Mouse (Mus musculus) midbrain, embryonic 16.5 days (tissue): ENCODE results near the gene Mindy4b-ps. TPM values are rescaled to one million over a fixed set of nuclear protein-coding genes. Genes with fewer than 3 reads are reported as not detected.

Experiments
- ATAC-seq: fragments of 200-750 bp; cut with Nextera tagmentation; 2 replicates; pipeline ENCODE4 v1.8.0; 2017; ENCODE audit warnings: moderate TSS enrichment
- H3K27ac ChIP-seq: fragments of 300-500 bp; sonication (generic); 2 replicates; pipeline ENCODE4 v1.5.1; 2014; ENCODE audit warnings: mild to moderate bottlenecking, low read length, mixed read lengths
- H3K27me3 ChIP-seq: fragments of 300-500 bp; sonication (generic); 2 replicates; pipeline ENCODE4 v1.6.1; 2014; ENCODE audit warnings: low read depth, low read length, mixed read lengths; ENCODE audit not compliant: control insufficient read depth, insufficient read depth
- H3K36me3 ChIP-seq: fragments of 300-500 bp; sonication (generic); 2 replicates; pipeline ENCODE4 v1.6.1; 2014; ENCODE audit warnings: mild to moderate bottlenecking, low read length, moderate library complexity, mixed read lengths; ENCODE audit not compliant: control insufficient read depth, insufficient read depth
- H3K4me1 ChIP-seq: fragments of 300-500 bp; sonication (generic); 2 replicates; pipeline ENCODE4 v1.6.1; 2014; ENCODE audit warnings: mild to moderate bottlenecking, low read length, mixed read lengths; ENCODE audit not compliant: control insufficient read depth, insufficient read depth
- H3K4me2 ChIP-seq: fragments of 300-500 bp; sonication (generic); 2 replicates; pipeline ENCODE4 v1.6.1; 2014; ENCODE audit warnings: mild to moderate bottlenecking, low read length, mixed read lengths
- H3K4me3 ChIP-seq: fragments of 300-500 bp; sonication (generic); 2 replicates; pipeline ENCODE4 v1.5.1; 2014; ENCODE audit warnings: low read depth, mild to moderate bottlenecking, low read length, moderate library complexity, mixed read lengths
- H3K9ac ChIP-seq: fragments of 300-500 bp; sonication (generic); 2 replicates; pipeline ENCODE4 v1.6.1; 2014; ENCODE audit warnings: low read depth, low read length, mixed read lengths
- H3K9me3 ChIP-seq: fragments of 300-500 bp; sonication (generic); replicated peaks from 2 replicates; pipeline ENCODE4 v1.6.1; 2014; ENCODE audit warnings: mild to moderate bottlenecking, low read length, mixed read lengths; ENCODE audit not compliant: control insufficient read depth, poor library complexity, severe bottlenecking
- WGBS: fragments of 180-500 bp; shearing (Covaris S2); extraction: QIAGEN DNeasy Blood & Tissue Kit; methylation state at CpG from one replicate; pipeline ENCODE4 v1.1.7; 2014; 5-methylcytosine and 5-hydroxymethylcytosine counted together
- polyA plus RNA-seq: library from polyadenylated mRNA; unstranded; fragments of >200 nt; fragmentation: Nextera tagmentation; extraction: Ambion mirVana; gene quantifications from 2 replicates; pipeline ENCODE4 v1.2.1, GENCODE M21; 2015

The Mindy4b-ps gene
- polyA plus RNA-seq, 1 experiment from 2014 or later: 0.33 TPM

DNA sequence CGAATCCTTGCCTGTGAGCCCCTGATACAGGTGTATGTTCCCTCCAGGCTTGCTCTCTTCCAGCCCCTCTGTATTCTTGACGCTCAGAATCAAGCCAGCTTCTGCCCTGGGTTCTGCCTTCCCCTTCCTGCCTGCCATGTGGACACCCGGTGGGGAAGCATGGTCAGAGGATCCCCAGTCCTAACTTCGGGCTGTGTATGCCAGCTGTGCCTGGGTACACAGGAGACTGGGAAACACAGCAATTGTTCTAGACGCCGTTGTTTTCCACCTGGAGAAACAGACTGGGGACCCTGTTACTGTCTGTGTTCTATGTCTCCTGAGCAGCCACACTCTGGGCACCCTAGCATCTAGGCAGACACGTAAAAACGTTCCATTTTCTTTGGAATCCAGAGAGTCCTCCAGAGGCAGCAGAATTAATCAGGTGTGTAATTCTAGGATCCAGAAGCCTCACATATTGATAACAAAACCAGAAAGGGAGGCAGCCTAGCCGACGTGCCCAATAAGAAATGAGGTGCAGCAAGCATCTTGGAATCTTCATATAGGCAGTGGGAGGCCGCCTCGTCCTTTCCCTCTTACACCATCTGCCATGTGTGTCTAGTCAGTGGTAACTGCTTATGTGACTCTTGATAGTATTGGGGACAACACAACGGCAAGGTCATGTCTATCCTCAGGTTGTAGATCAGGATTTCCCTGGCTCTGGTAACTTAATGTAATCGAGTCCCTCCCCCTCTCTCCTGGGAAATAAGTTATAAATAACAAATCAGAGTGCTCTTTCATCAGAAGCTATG lies 6.4 kb upstream of the Mindy4b-ps start:
- Histone ChIP-seq H3K36me3 (no peaks in the 10 kb centered on the region), H3K9ac (no peak overlapping the region), H3K9me3 (no peaks in the 10 kb centered on the region), H3K27me3 (peaks cover 8% of the 10 kb centered on the region), H3K4me3 (no peak overlapping the region), H3K27ac (no peak overlapping the region; the same call in 1 of the 2 replicates), H3K4me2 (no peak overlapping the region), H3K4me1 (no peaks in the 10 kb centered on the region)
- WGBS: 73% methylated on average over 14 of the region's 14 CpGs
- 0 out of 2 replicates have a peak, but pooled peaks have one; percentile 42 for ATAC-seq

DNA sequence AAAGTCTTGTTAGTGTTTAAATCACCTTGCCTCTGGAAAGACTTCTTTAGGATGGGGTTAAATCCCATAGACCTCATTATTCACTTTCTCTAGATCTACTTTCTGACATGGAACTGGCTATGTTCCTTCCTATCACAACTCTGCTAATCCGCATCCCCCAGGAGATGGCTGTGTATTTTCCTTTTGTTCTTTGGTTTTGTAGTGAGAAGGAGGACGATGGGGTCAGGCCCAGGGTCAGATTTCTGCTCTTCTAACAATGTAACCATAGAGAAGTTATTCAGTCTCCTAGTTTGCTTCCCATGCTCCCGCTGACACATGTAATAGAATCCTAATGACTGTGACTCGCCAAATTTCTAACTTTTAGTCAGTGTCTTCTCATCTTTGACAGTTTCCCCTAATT lies 4.2 kb upstream of the Mindy4b-ps start:
- Histone ChIP-seq H3K4me3 (no peak overlapping the region), H3K9ac (no peak overlapping the region), H3K4me2 (no peak overlapping the region), H3K36me3 (no peaks in the 10 kb centered on the region), H3K9me3 (no peaks in the 10 kb centered on the region), H3K27ac (no peak overlapping the region), H3K27me3 (peaks cover 8% of the 10 kb centered on the region), H3K4me1 (0 out of 2 replicates have a peak, but pooled peaks cover 4% of the 10 kb centered on the region)
- WGBS: 7% methylated on average over 4 of the region's 4 CpGs
- no peak for ATAC-seq

DNA sequence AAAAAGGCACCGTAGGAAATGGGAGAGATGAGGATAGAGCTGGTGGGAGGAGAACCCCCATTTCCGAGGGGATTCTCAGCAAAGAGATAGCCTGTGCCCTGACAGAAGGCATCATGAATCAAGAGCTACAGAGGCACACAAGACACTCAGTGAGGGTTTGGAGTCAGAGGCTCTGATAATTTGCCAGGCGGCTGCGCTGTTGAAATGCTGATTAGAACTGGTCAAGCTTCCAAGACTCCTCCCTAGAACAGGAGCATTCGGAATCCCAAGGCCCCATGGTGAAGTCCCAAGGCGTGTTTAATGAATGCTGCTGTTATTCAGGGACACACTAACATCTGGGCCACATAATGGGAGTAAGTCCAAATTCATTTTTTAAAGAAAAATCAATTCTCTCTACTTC lies 4.8 kb downstream of the Mindy4b-ps start:
- Histone ChIP-seq H3K4me3 (no peak overlapping the region), H3K9ac (no peak overlapping the region), H3K27ac (no peak overlapping the region), H3K4me2 (no peak overlapping the region), H3K27me3 (peaks cover 7% of the 10 kb centered on the region), H3K36me3 (no peaks in the 10 kb centered on the region), H3K4me1 (peaks cover 4% of the 10 kb centered on the region; the same call in 1 of the 2 replicates), H3K9me3 (no peaks in the 10 kb centered on the region)
- ATAC-seq: no peak
- WGBS: 24% methylated on average over 6 of the region's 6 CpGs

DNA sequence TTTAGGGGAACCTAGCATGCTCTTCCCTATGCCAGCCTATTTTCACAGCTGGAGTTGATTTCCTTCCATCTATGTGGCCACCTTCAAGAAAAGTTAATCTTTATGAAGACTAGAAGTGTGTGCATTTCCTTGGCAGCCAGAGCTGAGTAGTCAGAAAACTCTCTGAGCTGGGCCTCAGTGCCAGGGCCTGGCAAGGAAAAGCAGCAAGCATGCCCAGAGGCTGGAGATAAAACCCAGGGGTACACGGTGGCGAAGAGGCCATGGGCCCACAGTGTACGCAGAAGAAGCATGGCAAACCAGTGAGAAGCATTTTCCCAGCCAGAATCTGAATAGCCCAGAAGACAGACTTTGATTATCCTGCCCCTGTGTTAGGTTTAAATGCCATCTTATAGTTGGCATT lies 7.9 kb downstream of the Mindy4b-ps start:
- no peak overlapping the region for H3K4me3 ChIP-seq

DNA sequence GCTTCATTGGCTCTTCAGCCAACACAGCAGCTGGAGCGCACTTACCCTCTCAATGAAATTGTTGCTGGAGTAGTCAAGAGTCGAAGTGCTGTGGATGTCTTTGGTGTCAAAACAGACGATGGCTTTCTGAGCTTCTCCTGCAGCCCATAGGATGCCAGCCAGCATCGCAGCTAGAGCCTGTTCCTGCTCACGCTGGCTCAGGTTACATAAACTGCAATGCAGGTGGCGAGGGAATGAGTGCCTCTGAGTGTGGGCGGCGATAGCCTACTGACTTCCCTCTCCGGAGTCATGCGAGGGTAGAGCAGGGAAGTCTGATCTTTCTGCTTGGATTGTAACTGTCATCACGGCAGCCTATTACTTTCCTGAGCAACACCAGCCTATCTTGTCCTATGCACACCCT lies 11.8 kb downstream of the Mindy4b-ps start:
- Histone ChIP-seq H3K4me2 (no peak overlapping the region), H3K9me3 (no peaks in the 10 kb centered on the region), H3K27me3 (no peaks in the 10 kb centered on the region), H3K27ac (no peak overlapping the region), H3K36me3 (no peaks in the 10 kb centered on the region), H3K4me1 (no peaks in the 10 kb centered on the region), H3K9ac (no peak overlapping the region), H3K4me3 (no peak overlapping the region)
- ATAC-seq: 0 out of 2 replicates have a peak, but pooled peaks have one; percentile 15
- 72% methylated on average over 11 of the region's 11 CpGs for WGBS

More for the DNA sequence above, 7.9 kb downstream of the Mindy4b-ps start:
- Histone ChIP-seq H3K36me3 (no peaks in the 10 kb centered on the region), H3K27me3 (peaks cover 4% of the 10 kb centered on the region; the same call in 1 of the 2 replicates), H3K4me1 (no peaks in the 10 kb centered on the region; the same call in 1 of the 2 replicates), H3K27ac (no peak overlapping the region), H3K9ac (no peak overlapping the region), H3K9me3 (no peaks in the 10 kb centered on the region), H3K4me2 (no peak overlapping the region)
- WGBS: 80% methylated on average over 3 of the region's 3 CpGs
- ATAC-seq: no peak

DNA sequence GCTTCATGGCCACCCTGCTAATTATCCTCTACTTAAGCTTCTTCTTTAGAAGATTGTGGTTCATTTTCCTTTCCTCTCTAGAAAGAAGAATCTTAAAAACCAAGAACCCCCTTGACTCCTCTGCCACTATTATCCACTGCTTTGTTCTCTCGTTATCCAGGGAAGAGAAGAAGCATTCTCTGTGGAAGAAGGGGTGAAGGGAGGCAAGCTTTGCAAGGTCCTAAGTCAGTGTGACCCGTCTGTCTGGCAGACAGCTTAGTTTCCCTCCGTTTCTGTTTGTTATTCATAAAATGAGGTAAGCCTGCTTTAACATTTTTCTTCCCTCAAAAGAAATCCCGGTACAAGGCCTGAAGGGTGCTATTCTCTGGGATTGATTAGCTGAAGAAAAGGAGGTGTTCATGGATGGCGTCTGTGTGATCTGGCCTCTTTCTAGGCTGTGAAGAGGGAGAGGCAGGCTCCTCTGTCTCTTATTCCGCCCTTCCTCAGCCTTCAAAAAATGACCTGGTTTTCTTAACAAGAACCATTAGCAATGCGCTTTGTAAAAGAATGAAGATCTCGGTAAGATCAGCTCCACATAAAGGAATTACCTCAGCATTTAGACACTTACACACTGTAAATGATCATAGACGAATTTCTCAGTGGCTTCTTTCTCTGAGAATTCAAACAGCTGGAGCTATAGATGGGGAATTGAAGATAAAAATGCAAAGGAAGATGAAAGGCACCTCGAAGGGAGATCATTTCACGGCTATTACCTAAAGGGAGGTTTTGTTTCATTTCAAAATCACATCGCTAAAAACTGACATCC lies 12.8 kb downstream of the Mindy4b-ps start:
- Histone ChIP-seq H3K27me3 (no peaks in the 10 kb centered on the region), H3K4me3 (no peak overlapping the region), H3K4me1 (no peaks in the 10 kb centered on the region), H3K9ac (no peak overlapping the region), H3K4me2 (no peak overlapping the region), H3K27ac (no peak overlapping the region), H3K9me3 (no peaks in the 10 kb centered on the region), H3K36me3 (no peaks in the 10 kb centered on the region)
- ATAC-seq: peak; percentile 70
- WGBS: 24% methylated on average over 12 of the region's 12 CpGs

DNA sequence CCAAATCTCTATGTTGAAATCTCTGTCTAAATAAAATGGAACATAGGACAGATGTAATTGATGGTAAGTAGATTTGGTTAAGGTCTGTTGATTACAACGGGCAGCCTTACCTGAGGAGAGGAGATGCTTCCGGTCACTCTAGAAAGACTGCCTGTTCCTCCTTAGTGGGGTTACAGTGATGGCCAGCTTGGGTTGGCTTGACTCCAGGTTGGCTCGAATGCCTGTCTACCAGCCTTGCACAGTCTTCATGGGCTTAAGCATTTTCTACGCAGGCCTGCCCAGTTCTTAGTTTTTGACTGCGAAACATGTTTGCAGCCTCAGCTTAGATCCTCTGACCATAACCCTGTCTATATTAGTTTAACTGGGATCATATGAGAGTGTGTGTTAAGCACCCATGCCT lies 13.5 kb downstream of the Mindy4b-ps start:
- Histone ChIP-seq H3K27me3 (no peaks in the 10 kb centered on the region), H3K36me3 (no peaks in the 10 kb centered on the region), H3K4me1 (no peaks in the 10 kb centered on the region), H3K9ac (no peak overlapping the region), H3K4me2 (no peak overlapping the region), H3K27ac (no peak overlapping the region), H3K9me3 (no peaks in the 10 kb centered on the region), H3K4me3 (no peak overlapping the region)
- WGBS: 81% methylated on average over 5 of the region's 5 CpGs
- ATAC-seq: 0 out of 2 replicates have a peak, but pooled peaks have one; percentile 3

DNA sequence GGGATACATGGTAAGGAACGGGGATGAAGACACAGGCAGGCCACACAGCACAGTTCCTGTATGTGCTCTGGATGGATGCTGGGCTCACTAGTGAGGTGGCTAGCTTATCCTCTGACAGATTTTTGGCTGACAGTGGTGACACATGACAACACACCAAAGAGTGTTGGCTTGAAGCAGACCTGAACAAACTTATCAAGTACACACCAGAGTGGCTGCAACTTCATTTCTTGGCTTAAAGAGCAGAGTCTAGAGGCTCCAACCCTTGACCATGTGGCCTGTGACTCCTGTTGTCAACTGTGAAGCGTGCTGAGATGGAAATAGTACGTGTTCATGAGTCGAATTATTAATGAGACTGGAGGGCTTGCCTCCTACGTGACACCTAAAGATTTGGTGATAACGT lies 17.4 kb downstream of the Mindy4b-ps start:
- H3K9ac ChIP-seq: no peak overlapping the region
- no peak for ATAC-seq
- H3K27ac ChIP-seq: no peak overlapping the region
- no peak overlapping the region for H3K4me2 ChIP-seq
- no peaks in the 10 kb centered on the region for H3K9me3 ChIP-seq
- no peaks in the 10 kb centered on the region for H3K4me1 ChIP-seq
- H3K27me3 ChIP-seq: no peaks in the 10 kb centered on the region
- H3K4me3 ChIP-seq: no peak overlapping the region
- 90% methylated on average over 6 of the region's 6 CpGs for WGBS
- no peaks in the 10 kb centered on the region for H3K36me3 ChIP-seq

DNA sequence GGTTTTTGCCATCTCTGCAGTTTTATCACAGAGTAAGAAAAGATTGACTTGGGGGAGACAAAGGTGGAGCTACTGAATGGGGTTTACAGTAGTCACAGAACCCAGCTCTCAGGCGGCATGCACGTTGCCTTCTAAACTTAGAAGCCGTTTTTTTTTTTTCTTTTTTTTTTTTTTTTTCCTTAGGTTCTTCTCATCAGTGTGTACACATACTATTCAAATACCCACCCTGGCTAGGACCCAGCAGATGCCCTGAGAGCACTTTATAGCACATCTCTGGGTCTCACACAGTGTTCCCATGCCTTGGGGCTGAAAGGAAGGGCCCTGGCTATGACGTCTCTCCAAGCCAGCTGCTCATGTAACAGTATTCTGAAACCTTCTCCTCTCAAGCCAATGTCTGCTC lies 23.4 kb downstream of the Mindy4b-ps start:
- no peaks in the 10 kb centered on the region for H3K9me3 ChIP-seq
- no peaks in the 10 kb centered on the region for H3K4me1 ChIP-seq
- H3K9ac ChIP-seq: no peak overlapping the region
- no peak overlapping the region for H3K27ac ChIP-seq
- ATAC-seq: no peak
- H3K36me3 ChIP-seq: no peaks in the 10 kb centered on the region
- H3K4me3 ChIP-seq: no peak overlapping the region
- no peaks in the 10 kb centered on the region for H3K27me3 ChIP-seq
- no peak overlapping the region for H3K4me2 ChIP-seq
- WGBS: 72% methylated on average over 4 of the region's 4 CpGs
